Mouse (Mus musculus) urinary bladder, adult 18-20 months (tissue): ENCODE data around the gene Kmt2d.

Experiments used
- DNase-seq, 2 experiments: peaks; one replicate each; pipeline ENCODE4 v3.0.0; 2022; ENCODE audit warnings: low spot score in 2 of 2, mixed read lengths in 2 of 2

The Kmt2d gene

DNA sequence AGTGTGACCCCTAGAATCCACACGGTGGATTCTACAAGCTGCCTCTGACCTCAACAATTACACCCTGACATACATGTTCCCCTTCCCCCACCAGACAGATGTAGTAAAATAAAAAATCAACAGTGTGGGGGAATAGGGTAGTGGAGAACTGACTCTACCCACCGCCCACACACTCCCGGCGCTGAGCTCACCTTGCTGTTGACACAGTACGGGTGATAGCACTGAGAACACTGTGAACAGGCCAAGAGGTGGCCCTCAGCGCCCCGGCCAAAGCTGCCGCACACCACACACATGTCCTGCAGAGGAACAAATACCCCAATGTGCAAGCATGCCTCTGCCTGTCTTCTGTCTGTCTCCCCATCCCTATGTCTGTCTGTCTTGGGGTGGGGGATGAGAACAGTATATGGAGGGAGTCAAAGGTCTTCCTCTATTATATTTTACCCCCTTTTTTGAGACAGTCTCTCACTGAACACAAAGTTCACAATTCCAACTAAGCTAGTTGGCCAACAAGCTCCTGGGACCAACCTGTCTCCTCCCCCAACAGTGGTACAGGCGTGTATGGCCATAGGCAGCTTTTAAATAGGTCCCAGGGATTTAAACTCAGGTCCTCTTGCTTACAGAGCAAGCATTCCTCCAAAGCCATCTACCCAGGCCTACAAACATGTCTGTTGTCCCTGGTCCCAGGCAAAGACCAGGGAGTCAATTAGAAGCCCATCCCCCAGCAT lies 11.5 kb downstream of the Kmt2d start:
- DNase-seq: no peak

DNA sequence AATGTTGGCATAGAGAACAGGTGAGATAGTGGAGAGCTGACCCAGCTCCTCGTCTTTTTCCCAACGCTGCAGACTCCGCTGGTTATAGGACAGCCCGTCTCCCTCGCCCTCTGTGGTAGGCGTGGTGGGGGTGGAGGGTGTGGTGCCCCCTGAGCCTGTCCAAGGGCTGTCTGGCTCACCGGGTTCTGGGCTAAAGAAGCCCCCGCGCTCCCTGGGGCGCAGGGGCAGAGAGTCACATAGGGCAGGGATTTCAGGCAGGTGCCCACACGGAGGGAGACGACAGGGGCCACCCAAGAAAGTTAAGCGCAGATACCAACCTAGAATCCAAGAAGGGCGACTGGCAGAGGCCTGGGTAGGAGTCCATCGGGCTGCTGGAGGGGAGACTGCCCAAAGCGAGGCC lies 16.8 kb downstream of the Kmt2d start:
- DNase-seq: no peak

- no peak for DNase-seq
These were observed 17.7 kb downstream of the Kmt2d start for GRCm38 (mm10) chr15:98853161-98853937.

GRCm38 (mm10) chr15:98852733-98853132 lies 18.3 kb downstream of the Kmt2d start:
- DNase-seq: no peak

DNA sequence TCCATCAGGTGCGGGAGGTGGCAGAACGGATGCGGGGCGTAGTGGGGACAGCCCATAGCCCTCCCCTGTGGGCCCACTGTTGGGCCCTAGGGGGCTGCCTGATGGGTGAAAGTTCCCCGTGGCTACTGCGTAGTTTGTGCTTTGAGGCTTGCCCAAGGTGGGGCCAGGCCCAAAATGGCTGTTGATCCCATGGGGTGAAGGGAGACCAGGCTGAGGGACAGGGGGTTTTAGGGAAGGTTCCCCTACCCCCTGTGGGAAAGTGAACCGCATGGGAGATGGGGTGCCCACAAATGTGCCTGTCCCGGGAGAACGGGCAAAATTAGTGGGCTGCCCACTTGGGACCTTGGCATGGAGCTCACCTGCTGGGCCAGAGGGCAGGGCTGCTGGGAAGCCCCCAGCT lies 18.9 kb downstream of the Kmt2d start:
- no peak for DNase-seq

GRCm38 (mm10) chr15:98851229-98851818 lies 19.7 kb downstream of the Kmt2d start:
- DNase-seq: no peak

DNA sequence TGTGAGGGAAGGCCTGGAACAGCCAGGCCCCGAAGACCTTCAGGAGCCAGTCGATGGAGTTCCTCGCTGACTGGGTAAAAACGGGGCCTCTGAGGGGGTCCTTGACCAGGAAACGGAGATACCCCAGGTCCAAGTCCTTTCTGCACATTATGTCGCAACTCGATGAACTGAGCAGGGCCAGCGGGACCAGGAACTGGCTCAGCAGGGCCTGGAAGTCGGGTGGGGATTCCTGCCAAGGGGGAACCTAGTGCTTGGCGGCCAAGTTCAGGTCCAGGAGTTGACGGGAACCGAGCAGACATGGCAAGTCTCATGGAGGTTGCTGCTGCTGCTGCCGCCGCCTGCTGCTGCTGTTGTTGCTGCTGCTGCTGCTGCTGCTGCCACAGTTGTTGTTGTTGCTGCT lies 20.3 kb downstream of the Kmt2d start:
- no peak for DNase-seq

DNA sequence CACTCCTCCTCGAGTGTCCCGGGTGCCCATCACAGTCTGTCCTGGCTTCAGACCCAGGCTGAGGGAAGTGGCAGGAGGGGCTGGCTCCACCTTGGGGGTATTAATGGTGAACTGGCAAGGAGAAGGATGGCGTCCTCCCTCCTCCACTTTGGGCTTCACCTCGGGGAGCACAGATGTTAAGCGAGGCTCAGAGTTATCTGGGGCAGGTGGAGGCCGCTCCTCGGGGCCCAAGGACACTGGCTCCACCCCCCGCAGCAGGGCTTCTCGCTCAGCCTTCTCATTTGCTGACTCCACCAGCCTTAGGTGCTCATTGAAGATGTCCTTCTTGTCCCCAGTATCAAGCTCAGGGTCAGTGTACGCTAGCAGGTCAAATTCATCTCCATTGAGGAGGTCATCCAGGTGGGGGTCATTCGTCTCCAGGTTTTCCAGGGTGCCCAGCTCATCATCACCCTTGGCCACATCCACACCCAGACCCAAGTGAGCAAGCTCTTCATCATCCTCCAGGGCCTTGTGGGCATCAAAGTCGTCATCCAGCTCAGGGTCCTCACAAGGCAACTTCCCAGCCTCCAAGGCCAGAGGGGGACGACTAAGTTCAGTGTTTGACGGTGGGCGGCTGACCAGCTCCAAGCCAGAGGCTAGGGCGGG lies 20.9 kb downstream of the Kmt2d start:
- DNase-seq: no peak

GRCm38 (mm10) chr15:98849165-98849564 lies 21.8 kb downstream of the Kmt2d start:
- no peak for DNase-seq

DNA sequence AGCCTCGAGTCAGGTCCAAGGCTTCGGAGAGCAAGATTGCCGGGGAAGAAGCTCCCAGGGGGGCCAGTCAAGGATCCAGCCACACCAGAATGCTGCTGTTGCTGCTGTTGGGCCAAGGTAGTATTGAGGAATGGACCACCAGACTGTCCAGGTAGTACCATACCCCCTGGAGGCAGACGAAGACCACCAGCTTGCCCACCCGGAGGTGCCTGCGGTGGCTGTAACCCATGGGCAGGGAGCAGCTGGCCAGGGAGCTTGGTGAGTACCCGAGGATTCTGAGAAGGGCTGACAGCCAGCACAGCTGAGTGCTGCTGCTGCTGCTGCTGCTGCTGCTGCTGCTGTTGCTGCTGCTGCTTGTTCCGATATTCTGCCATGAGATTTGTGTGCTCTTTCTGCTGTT lies 24.9 kb downstream of the Kmt2d start:
- DNase-seq: no peak

DNA sequence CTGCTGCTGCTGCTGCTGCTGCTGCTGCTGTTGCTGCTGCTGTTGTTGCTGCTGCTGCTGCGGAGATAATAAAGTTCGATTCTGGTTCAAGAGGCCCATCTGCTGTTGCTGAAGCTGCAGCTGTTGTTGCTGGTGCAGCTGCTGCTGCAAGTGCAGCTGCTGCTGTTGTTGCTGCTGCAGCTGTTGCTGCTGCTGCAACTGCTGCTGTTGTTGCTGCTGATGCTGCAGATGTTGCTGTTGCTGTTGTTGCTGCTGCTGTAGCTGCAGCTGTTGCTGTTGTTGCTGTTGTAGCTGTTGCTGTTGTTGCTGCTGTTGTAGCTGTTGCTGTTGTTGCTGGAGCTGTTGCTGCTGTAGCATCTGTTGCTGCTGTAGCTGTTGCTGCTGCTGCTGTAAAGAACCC lies 25.9 kb downstream of the Kmt2d start:
- no peak for DNase-seq

DNA sequence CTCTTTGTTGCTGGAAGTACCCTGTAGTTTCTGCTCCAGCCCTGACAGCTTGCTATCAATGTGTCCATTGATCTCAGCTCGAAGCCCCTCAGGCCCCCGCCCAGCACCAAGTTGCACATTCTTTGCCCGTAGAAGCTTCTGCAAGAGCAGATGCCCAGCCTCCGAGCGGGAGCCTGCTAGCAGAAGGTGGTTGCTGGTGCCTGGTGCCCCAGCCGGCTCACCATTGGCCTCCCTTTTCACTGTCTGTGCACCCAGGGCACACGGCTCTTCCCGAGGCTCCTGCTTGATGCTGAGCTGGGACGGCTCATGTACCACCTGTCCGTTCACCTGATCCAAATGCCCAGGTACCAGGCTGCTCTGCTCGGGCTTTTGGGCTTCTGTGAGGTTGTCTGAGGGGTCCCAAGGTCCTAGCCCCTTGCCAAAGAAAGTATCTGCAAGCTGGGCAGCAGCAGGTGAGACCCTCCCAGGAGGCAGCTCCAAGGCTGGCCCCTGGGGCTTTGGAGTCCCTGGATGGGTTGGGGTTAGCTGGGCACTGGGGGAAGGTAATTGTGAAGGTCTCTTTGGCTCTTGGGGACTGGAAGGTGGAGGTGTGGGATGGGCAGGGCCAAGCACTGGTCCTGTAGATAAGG lies 27.3 kb downstream of the Kmt2d start:
- no peak for DNase-seq

- no peak for DNase-seq
These were observed 31.1 kb downstream of the Kmt2d start for GRCm38 (mm10) chr15:98839671-98840585.

DNA sequence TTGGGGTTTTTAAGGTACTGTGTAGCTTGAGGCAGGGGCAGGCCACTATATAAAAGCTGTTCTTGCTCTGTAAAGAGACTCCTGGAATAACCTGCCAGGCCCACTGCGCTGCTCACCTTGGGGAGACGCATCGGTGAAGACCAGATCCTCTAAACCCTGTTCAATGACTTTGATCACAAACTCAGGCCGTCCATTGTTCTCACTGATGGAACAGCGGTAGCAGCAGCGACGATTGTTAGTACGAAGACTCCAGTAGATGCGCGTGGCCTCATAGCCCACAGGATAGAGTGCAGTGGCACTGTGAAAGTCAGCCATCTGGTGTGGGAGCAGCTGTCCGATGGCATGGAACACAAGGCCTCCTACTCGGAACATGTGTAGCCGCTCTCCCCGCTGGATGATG lies 31.8 kb downstream of the Kmt2d start:
- DNase-seq: no peak

DNA sequence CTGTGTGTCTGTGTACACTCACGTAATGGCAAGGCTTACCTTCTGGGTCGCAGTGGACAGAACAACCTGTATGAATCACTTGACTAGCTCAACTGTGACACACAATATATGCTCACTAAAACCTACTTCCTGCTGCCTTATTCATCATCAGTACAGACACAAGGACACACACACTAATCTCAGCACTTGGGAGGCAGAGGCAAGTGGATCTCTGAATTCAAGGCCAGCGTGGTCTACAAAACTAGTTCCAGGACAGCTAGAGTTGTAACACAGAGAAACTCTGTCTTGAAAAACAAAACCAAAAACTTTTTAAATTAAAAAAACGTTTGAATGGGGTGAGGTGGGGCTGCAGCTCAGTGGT lies 33.3 kb downstream of the Kmt2d start:
- no peak for DNase-seq

DNA sequence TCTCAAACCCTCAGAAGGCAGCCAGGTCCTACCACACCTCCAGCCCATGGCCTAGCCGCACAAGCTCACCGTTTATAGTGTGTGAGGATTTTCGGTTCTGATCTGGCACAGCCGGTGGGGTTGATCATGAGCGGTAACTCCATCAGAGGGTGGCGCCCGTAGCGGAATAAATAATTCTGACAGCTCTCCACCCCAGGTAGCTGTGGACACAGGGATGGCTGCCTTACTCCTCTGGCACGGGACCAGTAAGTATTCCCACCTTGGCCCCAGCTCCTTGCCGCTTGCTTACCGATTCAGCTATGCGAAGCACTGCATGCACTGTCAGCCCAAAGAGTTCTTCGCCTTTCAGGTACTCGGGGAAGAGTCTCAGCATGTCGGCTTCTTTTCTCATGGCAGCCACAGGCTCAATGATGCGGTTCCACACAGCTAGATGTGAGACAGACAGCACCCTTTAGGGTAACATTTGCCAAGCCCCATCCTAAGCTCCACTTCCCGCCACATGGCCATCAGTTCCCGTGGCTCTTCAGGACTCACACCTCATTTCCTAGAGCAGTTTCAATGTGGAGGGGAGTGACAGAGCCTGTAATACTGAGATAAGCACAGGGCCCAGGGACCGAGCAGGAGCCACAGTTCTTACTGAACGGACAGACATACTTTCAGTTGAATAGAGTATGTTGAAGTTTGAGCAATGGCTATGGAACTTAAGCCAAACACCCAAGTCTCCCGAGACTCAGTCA lies 33.8 kb downstream of the Kmt2d start:
- no peak for DNase-seq

DNA sequence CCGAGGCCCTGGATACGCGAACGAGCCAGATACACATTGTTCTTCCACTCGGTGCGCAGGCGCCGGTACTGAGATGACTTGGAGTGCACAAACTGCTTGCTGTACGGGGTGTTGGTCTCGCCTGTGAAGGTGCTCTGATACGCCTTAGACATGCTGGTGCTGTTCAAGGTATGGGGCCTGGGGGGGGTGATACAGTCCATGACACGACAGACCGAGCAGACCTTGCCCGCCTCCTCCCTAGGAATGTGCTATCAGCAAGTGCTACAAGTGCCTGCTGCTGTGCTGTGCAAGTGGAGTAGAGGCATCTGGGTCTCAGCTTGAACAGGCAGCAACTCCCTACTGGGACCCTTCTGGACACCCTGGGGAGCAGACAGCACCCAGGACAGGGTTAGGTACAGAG lies 35.7 kb downstream of the Kmt2d start:
- DNase-seq: no peak

GRCm38 (mm10) chr15:98834059-98834458 lies 36.9 kb downstream of the Kmt2d start:
- DNase-seq: no peak

- DNase-seq: no peak
These were observed 37.7 kb downstream of the Kmt2d start for GRCm38 (mm10) chr15:98833281-98833680.
